Mouse (Mus musculus) forebrain, embryonic 10.5 days (tissue): ENCODE data around the gene Ephb4. TPM values are rescaled to one million over a fixed set of nuclear protein-coding genes. Genes with fewer than 3 reads are reported as not detected.

Experiments used
- polyA plus RNA-seq: library from polyadenylated mRNA; unstranded; fragments of >200 nt; fragmentation: Nextera tagmentation; extraction: Ambion mirVana; gene quantifications from 2 replicates; pipeline ENCODE4 v1.2.1, GENCODE M21; 2016

Gene Ephb4
- polyA plus RNA-seq, 1 experiment from 2014 or later: 31.9 TPM

Other genes with a start within 250 kb of the Ephb4 start
- gene Trim56, start 233.9 kb upstream of the Ephb4 start, polyA plus RNA-seq: 4.6 and 5.0 TPM in 2 replicates
- gene Muc3, start 200.8 kb upstream of the Ephb4 start, polyA plus RNA-seq: not detected in 2 replicates
- gene Muc3a, start 137.7 kb upstream of the Ephb4 start, polyA plus RNA-seq: not detected in 2 replicates
- 1.9 and 2.3 TPM in 2 replicates for gene Ache, start 62.6 kb upstream of the Ephb4 start, polyA plus RNA-seq
- gene Ufsp1, start 55.5 kb upstream of the Ephb4 start, polyA plus RNA-seq: 10.3 and 10.4 TPM in 2 replicates
- 205 and 209 TPM in 2 replicates for gene Srrt, start 42.4 kb upstream of the Ephb4 start, polyA plus RNA-seq
- gene Trip6, start 35.7 kb upstream of the Ephb4 start, polyA plus RNA-seq: 70.3 and 73.0 TPM in 2 replicates
- 10.6 and 11.8 TPM in 2 replicates for gene Slc12a9, start 16.5 kb upstream of the Ephb4 start, polyA plus RNA-seq
- gene Zan, start 127.0 kb downstream of the Ephb4 start, polyA plus RNA-seq: 0.10 and 0.12 TPM in 2 replicates
- 56.1 and 59.4 TPM in 2 replicates for gene Pop7, start 152.4 kb downstream of the Ephb4 start, polyA plus RNA-seq
- 13.5 and 14.0 TPM in 2 replicates for gene Gigyf1, start 168.4 kb downstream of the Ephb4 start, polyA plus RNA-seq
- 2.9 and 4.8 TPM in 2 replicates for gene Epo, start 183.1 kb downstream of the Ephb4 start, polyA plus RNA-seq
- 287 and 288 TPM in 2 replicates for gene Gnb2, start 183.4 kb downstream of the Ephb4 start, polyA plus RNA-seq
- 2.0 and 4.8 TPM in 2 replicates for gene Actl6b, start 203.4 kb downstream of the Ephb4 start, polyA plus RNA-seq
- 1.3 and 2.5 TPM in 2 replicates for gene Tfr2, start 219.7 kb downstream of the Ephb4 start, polyA plus RNA-seq